Mouse (Mus musculus): ENCODE measurements around the gene Spata13. TPM values are rescaled to one million over a fixed set of nuclear protein-coding genes. Genes with fewer than 3 reads are reported as not detected.

Gene Spata13
- polyA plus RNA-seq, 1 experiment from 2014 or later: 31.6 TPM

DNA sequence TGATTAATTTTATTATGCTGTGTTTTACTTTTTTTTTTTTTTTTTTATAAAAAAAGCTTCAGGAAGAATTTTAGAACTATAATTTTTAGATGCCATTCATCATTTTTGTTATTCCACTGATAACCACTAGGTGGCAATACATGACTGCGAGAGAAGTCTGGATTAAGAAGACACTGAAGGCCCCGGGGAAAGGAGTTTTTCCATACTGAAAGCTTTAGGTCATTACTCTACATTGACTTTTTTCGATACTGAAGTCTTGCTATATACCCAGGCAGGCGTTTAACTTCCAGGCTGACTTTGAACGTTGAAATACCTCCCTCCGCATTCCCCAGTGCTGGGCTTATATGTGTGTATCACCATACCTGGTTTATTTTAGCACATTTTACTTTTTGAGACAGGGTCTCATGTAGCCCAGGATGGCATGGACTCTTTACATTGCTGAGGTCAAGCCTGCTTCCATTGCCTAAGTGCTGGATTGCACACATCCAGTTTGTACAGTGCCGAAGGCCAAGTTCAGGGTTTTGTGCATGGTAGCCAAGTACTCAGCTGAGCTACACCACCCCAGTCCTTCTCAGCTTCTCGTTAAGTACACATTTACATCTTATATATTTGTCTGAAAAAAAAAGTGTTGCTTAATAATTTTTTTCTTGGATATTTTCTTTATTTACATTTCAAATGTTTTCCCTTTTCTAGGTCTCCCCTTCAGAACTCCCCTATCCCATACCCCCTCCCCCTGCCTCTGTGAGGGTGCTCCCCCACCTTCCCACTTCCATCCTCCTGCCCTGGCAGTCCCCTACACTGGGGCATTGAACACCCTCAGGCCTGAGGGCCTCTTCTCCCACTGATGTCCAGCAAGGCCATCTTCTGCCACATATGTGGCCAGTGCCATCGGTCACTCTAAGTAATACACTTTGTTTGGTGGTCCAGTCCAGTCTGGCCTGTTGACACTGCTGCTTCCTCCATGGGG, 166.2 kb downstream of the Spata13 start:
- peak; percentile 90 for DNase-seq
- 56% methylated on average over 9 of the region's 9 CpGs for WGBS
- no peak; the same call in 1 of the 2 replicates for ATAC-seq (ENCODE audit: low FRiP score, low TSS enrichment)
- no peaks in the 10 kb centered on the region for H3K27me3 ChIP-seq (ENCODE audit: control insufficient read depth, insufficient read depth, low read length)
- H3K4me3 ChIP-seq (replicated peaks; ENCODE audit: low read depth, low read length): no peak overlapping the region
- H3K36me3 ChIP-seq (ENCODE audit: control insufficient read depth, insufficient read depth, low read length): peaks cover 50% of the 10 kb centered on the region
- H3K4me1 ChIP-seq (ENCODE audit: control insufficient read depth, insufficient read depth, low read length): no peaks in the 10 kb centered on the region
- H3K27ac ChIP-seq (replicated peaks; ENCODE audit: low read depth, low read length): no peak overlapping the region
- no peaks in the 10 kb centered on the region for H3K9me3 ChIP-seq (ENCODE audit: control insufficient read depth, low read length)
- H3K9ac ChIP-seq (replicated peaks; ENCODE audit: low read length): no peak overlapping the region
- H3K4me2 ChIP-seq (ENCODE audit: low read length): no peak overlapping the region

DNA sequence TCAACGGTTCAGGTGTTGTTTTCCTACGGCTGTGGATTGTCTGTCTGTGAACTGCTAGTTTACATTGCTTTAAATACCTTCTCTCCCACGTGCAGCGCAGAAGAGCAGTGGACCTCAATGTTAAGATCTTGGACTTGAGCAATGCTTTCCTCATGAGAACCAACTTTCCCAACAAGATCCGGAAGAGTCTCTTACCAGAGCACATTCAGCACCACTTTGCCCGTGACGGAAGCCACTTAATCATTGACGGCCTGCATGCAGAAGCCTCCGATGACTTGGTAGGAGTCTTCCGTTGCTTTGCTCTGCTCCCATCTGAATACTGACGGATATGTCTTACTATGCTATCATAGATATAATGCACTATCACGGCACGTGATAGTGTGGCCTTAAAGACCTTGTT, 168.2 kb downstream of the Spata13 start:
- H3K4me1 ChIP-seq (ENCODE audit: control insufficient read depth, insufficient read depth, low read length): no peaks in the 10 kb centered on the region
- 95% methylated on average over 13 of the region's 13 CpGs for WGBS
- H3K4me3 ChIP-seq (replicated peaks; ENCODE audit: low read depth, low read length): no peak overlapping the region
- no peaks in the 10 kb centered on the region for H3K27me3 ChIP-seq (ENCODE audit: control insufficient read depth, insufficient read depth, low read length)
- DNase-seq (no peak), ATAC-seq (ENCODE audit: low FRiP score, low TSS enrichment) (no peak)
- H3K36me3 ChIP-seq (ENCODE audit: control insufficient read depth, insufficient read depth, low read length): peaks cover 41% of the 10 kb centered on the region
- H3K9ac ChIP-seq (replicated peaks; ENCODE audit: low read length): no peak overlapping the region
- H3K4me2 ChIP-seq (ENCODE audit: low read length): no peak overlapping the region
- no peak overlapping the region for H3K27ac ChIP-seq (replicated peaks; ENCODE audit: low read depth, low read length)
- no peaks in the 10 kb centered on the region for H3K9me3 ChIP-seq (ENCODE audit: control insufficient read depth, low read length)

DNA sequence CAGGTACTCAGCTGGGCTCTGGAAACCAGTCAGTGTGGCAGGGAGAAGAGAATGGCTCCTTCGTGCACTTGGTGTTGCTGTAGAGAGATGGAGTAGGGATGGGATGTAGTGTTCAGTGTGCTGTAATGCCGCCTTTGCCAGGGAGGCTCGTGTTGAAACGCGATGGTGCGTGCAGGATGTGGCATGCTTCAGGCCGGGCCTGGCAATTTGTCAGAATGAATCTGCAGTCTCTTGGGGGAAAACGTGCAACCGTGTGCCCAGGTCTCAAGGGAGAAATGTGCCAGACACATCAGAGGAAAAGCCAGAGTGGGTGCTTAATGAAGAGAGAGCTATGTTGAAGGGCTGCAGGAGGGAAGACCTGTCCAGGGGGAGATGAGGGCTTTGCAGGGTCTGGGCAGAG, 171.2 kb downstream of the Spata13 start:
- WGBS: 95% methylated on average over 9 of the region's 9 CpGs

DNA sequence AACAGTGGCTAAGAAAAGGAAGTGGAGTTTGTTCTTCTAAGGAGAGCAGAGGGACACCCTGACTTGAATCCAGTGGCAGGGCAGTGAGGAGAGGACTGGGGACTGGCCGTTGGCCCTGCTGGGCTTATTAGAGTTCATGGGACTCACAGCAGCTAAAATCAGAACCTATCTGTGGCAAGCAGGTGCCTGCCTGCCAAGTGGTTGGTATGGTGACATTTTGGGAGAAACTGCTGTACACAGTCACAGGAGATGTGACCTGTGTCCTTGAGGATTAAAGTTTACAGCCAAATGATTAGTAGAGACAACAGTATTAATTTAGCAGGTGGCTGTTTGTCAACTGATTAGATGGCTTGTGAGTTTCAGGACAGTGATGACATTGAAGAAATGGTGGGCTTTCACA, 172.1 kb downstream of the Spata13 start:
- WGBS: 85% methylated on average over 1 of the region's 1 CpGs
- no peak overlapping the region for H3K4me3 ChIP-seq (replicated peaks; ENCODE audit: low read depth, low read length)

More for the DNA sequence above, 171.2 kb downstream of the Spata13 start:
- no peak overlapping the region for H3K9ac ChIP-seq (replicated peaks; ENCODE audit: low read length)
- no peak overlapping the region for H3K27ac ChIP-seq (replicated peaks; ENCODE audit: low read depth, low read length)
- H3K9me3 ChIP-seq (ENCODE audit: control insufficient read depth, low read length): no peaks in the 10 kb centered on the region
- no peaks in the 10 kb centered on the region for H3K27me3 ChIP-seq (ENCODE audit: control insufficient read depth, insufficient read depth, low read length)
- H3K4me2 ChIP-seq (ENCODE audit: low read length): no peak overlapping the region
- DNase-seq: no peak
- ATAC-seq (ENCODE audit: low FRiP score, low TSS enrichment): no peak
- H3K36me3 ChIP-seq (ENCODE audit: control insufficient read depth, insufficient read depth, low read length): peaks cover 29% of the 10 kb centered on the region
- no peaks in the 10 kb centered on the region for H3K4me1 ChIP-seq (ENCODE audit: control insufficient read depth, insufficient read depth, low read length)
- no peak overlapping the region for H3K4me3 ChIP-seq (replicated peaks; ENCODE audit: low read depth, low read length)

DNA sequence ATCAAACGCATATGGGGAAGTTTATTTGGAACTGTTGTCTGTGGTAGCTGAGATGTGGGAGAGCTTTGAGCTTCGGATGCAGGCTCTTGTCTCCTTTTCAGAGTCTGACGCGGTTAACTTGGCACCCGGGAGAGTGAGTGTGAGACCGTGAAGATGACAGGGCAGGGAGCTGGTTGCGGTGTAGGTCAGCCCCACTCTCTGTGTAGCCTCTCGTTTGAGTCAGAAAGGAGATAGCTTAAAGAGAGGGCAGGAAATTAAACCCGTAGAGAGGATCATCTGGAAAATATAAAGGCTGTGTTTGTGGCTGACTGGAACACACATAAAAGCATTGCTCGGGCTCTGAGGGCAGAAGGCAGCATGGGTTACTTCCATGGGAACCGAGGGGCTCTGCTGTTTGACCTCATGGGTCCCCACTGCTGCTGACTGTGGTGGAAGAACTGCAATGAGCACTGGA, 173.1 kb downstream of the Spata13 start:
- H3K4me2 ChIP-seq (ENCODE audit: low read length): no peak overlapping the region
- H3K36me3 ChIP-seq (ENCODE audit: control insufficient read depth, insufficient read depth, low read length): peaks cover 24% of the 10 kb centered on the region
- no peaks in the 10 kb centered on the region for H3K4me1 ChIP-seq (ENCODE audit: control insufficient read depth, insufficient read depth, low read length)
- H3K27ac ChIP-seq (replicated peaks; ENCODE audit: low read depth, low read length): no peak overlapping the region
- H3K9ac ChIP-seq (replicated peaks; ENCODE audit: low read length): no peak overlapping the region
- DNase-seq (no peak), ATAC-seq (ENCODE audit: low FRiP score, low TSS enrichment) (no peak)
- H3K9me3 ChIP-seq (ENCODE audit: control insufficient read depth, low read length): no peaks in the 10 kb centered on the region
- no peaks in the 10 kb centered on the region for H3K27me3 ChIP-seq (ENCODE audit: control insufficient read depth, insufficient read depth, low read length)
- WGBS: 52% methylated on average over 11 of the region's 11 CpGs
- no peak overlapping the region for H3K4me3 ChIP-seq (replicated peaks; ENCODE audit: low read depth, low read length)

More for the DNA sequence above, 172.1 kb downstream of the Spata13 start:
- H3K27ac ChIP-seq (replicated peaks; ENCODE audit: low read depth, low read length): no peak overlapping the region
- DNase-seq: no peak
- H3K36me3 ChIP-seq (ENCODE audit: control insufficient read depth, insufficient read depth, low read length): peaks cover 29% of the 10 kb centered on the region
- ATAC-seq (ENCODE audit: low FRiP score, low TSS enrichment): no peak
- no peaks in the 10 kb centered on the region for H3K27me3 ChIP-seq (ENCODE audit: control insufficient read depth, insufficient read depth, low read length)
- no peaks in the 10 kb centered on the region for H3K4me1 ChIP-seq (ENCODE audit: control insufficient read depth, insufficient read depth, low read length)
- H3K9me3 ChIP-seq (ENCODE audit: control insufficient read depth, low read length): no peaks in the 10 kb centered on the region
- H3K9ac ChIP-seq (replicated peaks; ENCODE audit: low read length): no peak overlapping the region
- H3K4me2 ChIP-seq (ENCODE audit: low read length): no peak overlapping the region

DNA sequence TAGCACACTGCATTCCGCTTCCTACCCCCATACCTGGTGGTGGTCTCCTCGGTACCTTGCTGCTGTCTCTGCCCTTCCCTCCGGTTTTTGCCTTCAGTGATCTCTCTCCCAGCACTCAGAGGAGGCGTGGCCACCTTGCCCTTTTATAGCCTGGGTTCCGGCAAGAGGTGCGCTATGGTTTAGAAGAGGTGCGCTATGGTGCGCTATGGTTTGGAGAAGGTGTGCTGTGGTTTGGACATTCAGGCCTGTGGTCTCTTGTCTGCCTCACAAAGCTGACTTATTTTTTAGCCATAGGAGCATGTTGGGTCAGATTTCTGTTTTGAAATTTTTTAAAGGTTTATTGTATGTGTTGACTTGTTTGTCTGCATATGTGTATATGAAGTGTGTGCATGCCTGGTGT, 176.1 kb downstream of the Spata13 start:
- no peaks in the 10 kb centered on the region for H3K9me3 ChIP-seq (ENCODE audit: control insufficient read depth, low read length)
- peaks cover 16% of the 10 kb centered on the region for H3K36me3 ChIP-seq (ENCODE audit: control insufficient read depth, insufficient read depth, low read length)
- no peak for DNase-seq
- no peaks in the 10 kb centered on the region for H3K4me1 ChIP-seq (ENCODE audit: control insufficient read depth, insufficient read depth, low read length)
- no peak overlapping the region for H3K27ac ChIP-seq (replicated peaks; ENCODE audit: low read depth, low read length)
- ATAC-seq (ENCODE audit: low FRiP score, low TSS enrichment): no peak
- 92% methylated on average over 8 of the region's 8 CpGs for WGBS
- H3K4me3 ChIP-seq (replicated peaks; ENCODE audit: low read depth, low read length): no peak overlapping the region
- H3K4me2 ChIP-seq (ENCODE audit: low read length): no peak overlapping the region
- no peak overlapping the region for H3K9ac ChIP-seq (replicated peaks; ENCODE audit: low read length)
- no peaks in the 10 kb centered on the region for H3K27me3 ChIP-seq (ENCODE audit: control insufficient read depth, insufficient read depth, low read length)

DNA sequence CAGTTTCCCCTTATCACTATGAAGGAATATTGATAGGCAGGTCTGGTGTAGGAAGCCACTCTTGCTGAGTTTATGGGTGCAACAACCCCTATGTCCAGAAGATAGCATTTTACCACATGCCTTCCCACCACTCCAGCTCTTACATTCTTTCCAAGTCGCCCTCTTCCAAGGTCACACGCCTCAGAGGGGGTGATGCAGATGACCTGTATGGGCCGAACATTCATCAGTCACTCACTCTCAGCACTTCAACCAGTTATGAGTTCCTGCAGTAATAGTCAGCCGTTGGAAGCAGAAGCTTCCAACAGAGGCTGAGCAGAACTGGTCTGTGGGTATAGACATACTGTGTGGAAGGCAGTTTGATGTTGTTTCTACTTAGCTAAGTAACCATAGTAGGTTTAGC, 177.7 kb downstream of the Spata13 start:
- H3K4me3 ChIP-seq (replicated peaks; ENCODE audit: low read depth, low read length): no peak overlapping the region
- H3K4me1 ChIP-seq (ENCODE audit: control insufficient read depth, insufficient read depth, low read length): no peaks in the 10 kb centered on the region
- no peaks in the 10 kb centered on the region for H3K9me3 ChIP-seq (ENCODE audit: control insufficient read depth, low read length)
- H3K36me3 ChIP-seq (ENCODE audit: control insufficient read depth, insufficient read depth, low read length): peaks cover 26% of the 10 kb centered on the region
- no peak overlapping the region for H3K27ac ChIP-seq (replicated peaks; ENCODE audit: low read depth, low read length)
- H3K27me3 ChIP-seq (ENCODE audit: control insufficient read depth, insufficient read depth, low read length): no peaks in the 10 kb centered on the region
- no peak overlapping the region for H3K9ac ChIP-seq (replicated peaks; ENCODE audit: low read length)
- 95% methylated on average over 4 of the region's 4 CpGs for WGBS
- no peak overlapping the region for H3K4me2 ChIP-seq (ENCODE audit: low read length)
- DNase-seq (no peak), ATAC-seq (ENCODE audit: low FRiP score, low TSS enrichment) (no peak)
